Mouse (Mus musculus) cerebellum, adult 2 months (tissue): ENCODE data around the gene Mob3c. TPM values are rescaled to one million over a fixed set of nuclear protein-coding genes. Genes with fewer than 3 reads are reported as not detected.

Experiments
- DNase-seq, 2 experiments: peaks; one replicate each; pipeline ENCODE4 v3.0.0; 2021
- H3K27ac ChIP-seq: fragments of 200-500 bp; 2 replicates; pipeline ENCODE4 v1.5.1; 2012; ENCODE audit warnings: low read length, control low read depth, inconsistent platforms; ENCODE audit not compliant: insufficient read depth
- H3K27me3 ChIP-seq: fragments of 200-500 bp; 2 replicates; pipeline ENCODE4 v1.6.1; 2012; ENCODE audit warnings: inconsistent platforms, mild to moderate bottlenecking, low read length, moderate library complexity; ENCODE audit not compliant: control insufficient read depth, insufficient read depth
- H3K4me1 ChIP-seq: fragments of 200-500 bp; 2 replicates; pipeline ENCODE4 v1.6.1; 2011; ENCODE audit warnings: low read length; ENCODE audit not compliant: control insufficient read depth, insufficient read depth
- H3K4me3 ChIP-seq: fragments of 200-500 bp; replicated peaks from 2 replicates; pipeline ENCODE3; 2011; ENCODE audit warnings: mild to moderate bottlenecking, low read depth, low read length, control low read depth; ENCODE audit not compliant: insufficient read depth
- CTCF ChIP-seq: fragments of 200-500 bp; IDR thresholded peaks from 2 replicates; pipeline ENCODE4 v1.5.1; 2011; ENCODE audit warnings: low read depth, mild to moderate bottlenecking, control low read depth, low read length, moderate library complexity, borderline replicate concordance; ENCODE audit not compliant: insufficient read depth
- POLR2A ChIP-seq: fragments of 200-500 bp; IDR thresholded peaks from 2 replicates; pipeline ENCODE4 v1.6.1; 2011; ENCODE audit warnings: low read length, control low read depth, borderline replicate concordance; ENCODE audit not compliant: insufficient read depth
- WGBS: fragments of 180-500 bp; shearing (Covaris S2); methylation state at CpG from one replicate; pipeline ENCODE4 v1.1.7; 2018; 5-methylcytosine and 5-hydroxymethylcytosine counted together
- polyA plus RNA-seq: library from polyadenylated mRNA; depleted of rRNA; stranded (reverse); fragments of >200 nt; gene quantifications from 2 replicates; pipeline ENCODE4 v1.2.3, GENCODE M21; 2012

Gene Mob3c
- polyA plus RNA-seq, 1 experiment = 11.1 TPM

DNA sequence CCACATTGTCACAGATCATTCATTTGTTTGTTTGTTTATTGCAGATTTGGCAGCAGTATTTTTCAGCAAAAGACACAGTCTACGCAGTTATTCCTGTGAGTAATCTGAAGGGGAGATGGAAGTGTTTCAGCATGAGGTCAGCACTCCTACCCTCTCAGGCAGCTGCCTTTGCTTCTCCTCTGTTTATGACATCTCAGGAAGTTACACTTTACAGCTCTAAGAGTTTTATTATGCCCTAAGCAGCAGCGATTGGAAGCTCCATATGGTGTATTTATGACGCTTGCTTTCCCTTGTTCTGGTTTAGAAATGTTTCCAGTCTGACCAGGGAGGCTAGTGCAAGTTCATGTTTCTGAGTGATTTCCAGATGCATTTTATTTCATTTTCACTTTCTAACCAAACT lies 32.5 kb upstream of the Mob3c start:
- no peaks in the 10 kb centered on the region for H3K4me1 ChIP-seq
- no peaks in the 10 kb centered on the region for H3K27me3 ChIP-seq
- TF ChIP-seq CTCF (no peak), POLR2A (no peak)
- 96% methylated on average over 3 of the region's 3 CpGs for WGBS
- no peak overlapping the region for H3K4me3 ChIP-seq
- no peak for DNase-seq
- no peak overlapping the region for H3K27ac ChIP-seq

DNA sequence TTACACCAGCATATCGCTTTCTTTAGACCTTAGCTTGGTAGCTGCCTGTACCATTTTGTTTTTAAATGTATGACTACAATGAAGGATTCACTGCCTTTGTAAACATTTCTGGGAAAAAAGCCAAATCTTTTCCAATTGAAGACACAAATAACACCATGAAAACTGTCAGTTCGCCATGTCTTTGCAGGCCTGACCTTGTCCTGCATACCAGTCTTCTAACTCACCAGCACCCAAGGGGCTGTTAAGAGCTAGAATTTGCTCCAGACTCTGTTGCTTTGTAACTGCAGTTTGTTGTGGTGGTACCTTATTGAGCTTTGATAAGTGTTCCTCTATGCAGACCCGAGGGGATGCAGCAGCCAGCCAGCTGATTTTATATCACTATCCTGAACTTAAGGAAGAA lies 27.9 kb upstream of the Mob3c start:
- TF ChIP-seq CTCF = no peak
- TF ChIP-seq POLR2A = no peak
- no peak for DNase-seq
- Histone ChIP-seq H3K27ac (no peak overlapping the region), H3K27me3 (no peaks in the 10 kb centered on the region), H3K4me3 (no peak overlapping the region), H3K4me1 (no peaks in the 10 kb centered on the region)
- 28% methylated on average over 3 of the region's 3 CpGs for WGBS

DNA sequence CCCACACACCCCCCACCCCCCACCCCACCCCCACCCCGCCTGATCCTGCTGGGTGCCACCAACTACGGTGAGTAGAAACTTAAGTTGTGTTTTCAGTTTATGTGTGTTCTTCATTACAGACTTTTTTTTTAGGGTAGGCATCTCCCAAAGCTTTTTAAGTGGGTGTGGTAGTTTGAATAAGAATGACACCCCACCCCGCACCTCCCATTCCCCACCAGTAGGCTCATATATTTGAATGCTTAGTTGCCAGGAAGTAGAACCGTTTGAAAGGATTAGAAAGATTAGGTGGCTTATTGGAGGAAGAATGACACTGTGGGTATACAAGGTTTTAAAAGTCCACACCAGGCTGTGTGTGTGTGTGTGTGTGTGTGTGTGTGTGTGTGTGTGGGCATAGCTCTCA lies 15.6 kb upstream of the Mob3c start:
- Histone ChIP-seq H3K4me1 (no peaks in the 10 kb centered on the region), H3K4me3 (no peak overlapping the region), H3K27ac (no peak overlapping the region), H3K27me3 (no peaks in the 10 kb centered on the region)
- TF ChIP-seq POLR2A (no peak), CTCF (no peak)
- DNase-seq = no peak
- WGBS = 87% methylated on average over 4 of the region's 4 CpGs

DNA sequence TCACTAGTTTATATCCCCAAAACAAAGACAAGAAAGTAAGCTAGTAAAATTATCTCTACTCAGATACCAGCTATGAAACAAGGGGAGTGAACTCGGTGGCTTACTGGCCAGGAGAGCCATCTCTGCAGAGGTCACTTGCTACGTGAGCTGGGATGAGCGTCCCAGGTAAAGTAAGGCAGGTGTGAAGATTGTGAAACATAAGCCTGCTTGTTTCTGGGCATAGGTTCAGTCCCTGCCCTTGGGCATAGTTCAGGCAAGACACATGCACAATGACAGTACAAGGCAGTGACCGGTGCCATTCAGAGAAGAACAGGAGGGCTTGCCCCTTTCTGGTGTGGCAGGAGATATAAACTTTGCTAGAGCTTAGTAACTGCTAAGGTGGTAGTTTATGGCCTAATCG lies 12.3 kb upstream of the Mob3c start:
- no peak for TF ChIP-seq POLR2A
- no peak for TF ChIP-seq CTCF
- H3K27me3 ChIP-seq = no peaks in the 10 kb centered on the region
- no peak overlapping the region for H3K4me3 ChIP-seq
- H3K27ac ChIP-seq = no peak overlapping the region
- no peak for DNase-seq
- 94% methylated on average over 5 of the region's 5 CpGs for WGBS
- no peaks in the 10 kb centered on the region for H3K4me1 ChIP-seq

GRCm38 (mm10) chr4:115820199-115820598 lies 7.7 kb upstream of the Mob3c start:
- no peak for DNase-seq
- TF ChIP-seq CTCF = no peak
- H3K4me3 ChIP-seq = no peak overlapping the region

DNA sequence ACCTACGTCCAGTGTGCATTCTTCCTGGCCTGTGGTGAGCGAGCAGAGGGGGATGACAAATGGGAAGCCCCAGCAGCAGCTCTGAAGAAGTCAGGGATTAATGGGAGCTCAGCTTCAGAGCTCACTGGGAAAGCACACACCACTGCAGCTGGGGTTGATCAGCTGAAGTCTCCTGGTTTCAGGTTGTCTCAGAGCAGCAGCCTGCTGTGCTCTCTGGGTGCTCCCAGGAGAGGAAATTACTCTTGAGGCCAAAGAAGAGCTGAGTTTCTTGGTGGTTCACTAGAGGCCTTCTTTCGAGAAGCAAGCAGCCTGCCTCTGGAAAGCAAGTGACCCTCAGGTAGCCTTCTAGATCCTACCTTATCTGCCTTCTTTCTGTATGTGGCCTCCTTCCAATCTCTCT lies 6.9 kb upstream of the Mob3c start:
- Histone ChIP-seq H3K4me3 (no peak overlapping the region), H3K27ac (no peak overlapping the region), H3K27me3 (no peaks in the 10 kb centered on the region), H3K4me1 (no peaks in the 10 kb centered on the region)
- 84% methylated on average over 3 of the region's 3 CpGs for WGBS
- TF ChIP-seq POLR2A = no peak
- TF ChIP-seq CTCF = no peak
- no peak for DNase-seq

More at GRCm38 (mm10) chr4:115820199-115820598, 7.7 kb upstream of the Mob3c start:
- WGBS = 77% methylated on average over 3 of the region's 3 CpGs
- no peak overlapping the region for H3K27ac ChIP-seq
- no peaks in the 10 kb centered on the region for H3K4me1 ChIP-seq
- H3K27me3 ChIP-seq = no peaks in the 10 kb centered on the region

- peak in 1 of 2 experiments; percentile 0 for DNase-seq
- H3K27ac ChIP-seq = no peak overlapping the region
- no peak overlapping the region for H3K4me3 ChIP-seq
- TF ChIP-seq POLR2A (no peak), CTCF (no peak)
- H3K4me1 ChIP-seq = no peaks in the 10 kb centered on the region
- H3K27me3 ChIP-seq = no peaks in the 10 kb centered on the region
Measured at GRCm38 (mm10) chr4:115821431-115821830, 6.5 kb upstream of the Mob3c start.

- no peak for DNase-seq
- Histone ChIP-seq H3K4me3 (no peak overlapping the region), H3K4me1 (no peaks in the 10 kb centered on the region), H3K27me3 (no peaks in the 10 kb centered on the region), H3K27ac (no peak overlapping the region)
- 38% methylated on average over 3 of the region's 3 CpGs for WGBS
- TF ChIP-seq CTCF (no peak), POLR2A (no peak)
Measured at GRCm38 (mm10) chr4:115821928-115822327, 6.0 kb upstream of the Mob3c start.

DNA sequence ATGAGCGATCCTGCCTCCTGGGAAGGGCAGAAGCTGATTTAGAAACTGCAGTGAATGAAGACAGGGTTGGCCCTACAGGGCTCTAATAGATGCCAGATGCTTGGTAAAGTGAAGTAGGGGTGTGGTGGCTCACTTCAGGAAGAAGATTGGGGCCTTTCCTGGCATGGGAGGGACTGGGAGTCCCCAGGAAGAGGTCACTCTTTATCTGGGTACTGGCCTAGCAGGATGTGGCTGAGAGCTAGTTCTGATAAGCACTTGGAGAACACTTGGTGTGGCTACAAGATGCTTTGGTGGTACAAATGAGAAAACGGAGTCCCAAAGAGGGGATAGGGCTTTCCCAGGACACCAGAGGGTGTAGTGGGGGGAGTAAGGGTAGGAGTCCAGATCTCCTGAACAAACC lies 3.7 kb upstream of the Mob3c start:
- H3K27me3 ChIP-seq = no peaks in the 10 kb centered on the region
- WGBS = 66% methylated on average over 2 of the region's 2 CpGs
- H3K27ac ChIP-seq = no peak overlapping the region
- H3K4me1 ChIP-seq = no peaks in the 10 kb centered on the region
- no peak for DNase-seq
- no peak for TF ChIP-seq CTCF
- H3K4me3 ChIP-seq = no peak overlapping the region
